Mouse (Mus musculus) liver, embryonic 12.5 days (tissue): Measurements from ENCODE around the gene Snd1. TPM values are rescaled to one million over a fixed set of nuclear protein-coding genes. Genes with fewer than 3 reads are reported as not detected.
A peak's percentile ranks its signal among the peaks of the same experiment; 100 is the strongest.

Source experiments
- ATAC-seq: fragments of 200-750 bp; cut with Nextera tagmentation; 2 replicates; pipeline ENCODE4 v1.8.0; 2017; ENCODE audit warnings: moderate number of reproducible peaks, mild to moderate bottlenecking, moderate library complexity
- H3K27ac ChIP-seq: fragments of 300-500 bp; sonication (generic); 2 replicates; pipeline ENCODE4 v1.5.1; 2016; ENCODE audit warnings: mild to moderate bottlenecking
- H3K27me3 ChIP-seq: fragments of 300-500 bp; sonication (generic); replicated peaks from 2 replicates; pipeline ENCODE4 v1.6.1; 2016; ENCODE audit warnings: mild to moderate bottlenecking, moderate library complexity
- H3K36me3 ChIP-seq: fragments of 300-500 bp; sonication (generic); 2 replicates; pipeline ENCODE4 v1.6.1; 2016; ENCODE audit warnings: mild to moderate bottlenecking, moderate library complexity
- H3K4me1 ChIP-seq: fragments of 300-500 bp; sonication (generic); 2 replicates; pipeline ENCODE4 v1.6.1; 2016
- H3K4me2 ChIP-seq: fragments of 300-500 bp; sonication (generic); 2 replicates; pipeline ENCODE4 v1.6.1; 2016; ENCODE audit warnings: mild to moderate bottlenecking, moderate library complexity
- H3K4me3 ChIP-seq: fragments of 300-500 bp; sonication (generic); 2 replicates; pipeline ENCODE4 v1.5.1; 2016; ENCODE audit warnings: mild to moderate bottlenecking, moderate library complexity
- H3K9ac ChIP-seq: fragments of 300-500 bp; sonication (generic); 2 replicates; pipeline ENCODE4 v1.6.1; 2016; ENCODE audit warnings: mild to moderate bottlenecking, moderate library complexity
- H3K9me3 ChIP-seq: fragments of 300-500 bp; sonication (generic); replicated peaks from 2 replicates; pipeline ENCODE4 v1.6.1; 2016; ENCODE audit warnings: mild to moderate bottlenecking, moderate library complexity
- WGBS: fragments of 180-500 bp; shearing (Covaris S2); methylation state at CpG from one replicate; pipeline ENCODE4 v1.1.7; 2016; ENCODE audit not compliant: insufficient replicate concordance; 5-methylcytosine and 5-hydroxymethylcytosine counted together
- polyA plus RNA-seq: library from polyadenylated mRNA; unstranded; fragments of >200 nt; fragmentation: Nextera tagmentation; extraction: Ambion mirVana; gene quantifications from 2 replicates; pipeline ENCODE4 v1.2.1, GENCODE M21; 2016

Snd1 gene
- polyA plus RNA-seq, 1 experiment from 2014 or later, result 82.0 TPM

- Histone ChIP-seq H3K9ac (no peak overlapping the region), H3K4me2 (peak overlapping the region; percentile 63), H3K27ac (no peak overlapping the region), H3K36me3 (no peaks in the 10 kb centered on the region), H3K4me3 (peak overlapping the region; percentile 38), H3K4me1 (peaks cover 9% of the 10 kb centered on the region; the same call in 1 of the 2 replicates), H3K27me3 (peaks cover 72% of the 10 kb centered on the region), H3K9me3 (no peaks in the 10 kb centered on the region)
- 4% methylated on average over 18 of the region's 18 CpGs for WGBS
- ATAC-seq, result no peak
Measured at GRCm38 (mm10) chr6:28981585-28981948, 506.6 kb downstream of the Snd1 start.

GRCm38 (mm10) chr6:28981966-28982701 lies 507.2 kb downstream of the Snd1 start:
- Histone ChIP-seq H3K36me3 (no peaks in the 10 kb centered on the region), H3K9ac (no peak overlapping the region), H3K27ac (no peak overlapping the region), H3K27me3 (peaks cover 68% of the 10 kb centered on the region), H3K4me2 (peak overlapping the region; percentile 63; the same call in 1 of the 2 replicates), H3K4me1 (peaks cover 9% of the 10 kb centered on the region; the same call in 1 of the 2 replicates), H3K9me3 (no peaks in the 10 kb centered on the region), H3K4me3 (no peak overlapping the region)
- no peak for ATAC-seq
- WGBS, result 9% methylated on average over 18 of the region's 18 CpGs

- WGBS, result 63% methylated on average over 1 of the region's 1 CpGs
Measured at GRCm38 (mm10) chr6:28982817-28983216, 507.9 kb downstream of the Snd1 start.

More at GRCm38 (mm10) chr6:28982817-28983216, 507.9 kb downstream of the Snd1 start:
- no peak overlapping the region for H3K4me3 ChIP-seq
- H3K27me3 ChIP-seq, result peaks cover 62% of the 10 kb centered on the region
- H3K27ac ChIP-seq, result no peak overlapping the region
- no peaks in the 10 kb centered on the region for H3K9me3 ChIP-seq
- no peaks in the 10 kb centered on the region for H3K36me3 ChIP-seq
- H3K9ac ChIP-seq, result no peak overlapping the region
- ATAC-seq, result no peak
- no peak overlapping the region for H3K4me2 ChIP-seq
- peaks cover 9% of the 10 kb centered on the region; the same call in 1 of the 2 replicates for H3K4me1 ChIP-seq

Other genes with a start within 250 kb of the Snd1 start
- 40.5 and 42.0 TPM in 2 replicates for gene Zfp800, start 77.1 kb upstream of the Snd1 start, polyA plus RNA-seq
- 370 and 395 TPM in 2 replicates for gene Arf5, start 51.6 kb upstream of the Snd1 start, polyA plus RNA-seq
- 0.38 and 0.41 TPM in 2 replicates for gene Fscn3, start 47.4 kb upstream of the Snd1 start, polyA plus RNA-seq
- gene Gcc1, start 46.7 kb upstream of the Snd1 start, polyA plus RNA-seq, result 5.5 and 6.7 TPM in 2 replicates
- not detected in 2 replicates for gene Pax4, start 25.8 kb upstream of the Snd1 start, polyA plus RNA-seq